Mouse (Mus musculus): Measurements from ENCODE around the gene Asgr1. TPM values are rescaled to one million over a fixed set of nuclear protein-coding genes. Genes with fewer than 3 reads are reported as not detected.

Gene Asgr1
- total and polyA plus RNA-seq, 2 experiments from 2014 or later = not detected

GRCm38 (mm10) chr11:70038174-70038573 lies 15.7 kb upstream of the Asgr1 start:
- WGBS = 71% methylated on average over 7 of the region's 7 CpGs
- no peak for DNase-seq (ENCODE audit: low spot score)
- Histone ChIP-seq H3K9ac (replicated peaks; ENCODE audit: low read depth, low read length) (no peak overlapping the region), H3K27me3 (ENCODE audit: control insufficient read depth, insufficient read depth, low read length) (no peaks in the 10 kb centered on the region), H3K27ac (ENCODE audit: low read depth) (no peak overlapping the region), H3K4me3 (ENCODE audit: low read depth, low read length) (no peak overlapping the region), H3K9me3 (replicated peaks; ENCODE audit: control insufficient read depth, low read length) (no peaks in the 10 kb centered on the region), H3K4me1 (ENCODE audit: control insufficient read depth, insufficient read depth) (no peaks in the 10 kb centered on the region), H3K4me2 (ENCODE audit: low read depth, low read length) (no peak overlapping the region), H3K36me3 (replicated peaks; ENCODE audit: control insufficient read depth, insufficient read depth, low read length) (no peaks in the 10 kb centered on the region)
- TF ChIP-seq CTCF (IDR thresholded peaks at IDR 0.05; ENCODE audit: low read depth) (no peak), EP300 (IDR thresholded peaks at IDR 0.05; ENCODE audit: low read depth) (no peak)
- ATAC-seq (ENCODE audit: insufficient read depth, low read depth) = no peak

- no peak overlapping the region for H3K4me2 ChIP-seq (ENCODE audit: low read depth, low read length)
- H3K27ac ChIP-seq (ENCODE audit: low read depth) = no peak overlapping the region
- 94% methylated on average over 10 of the region's 10 CpGs for WGBS
- no peaks in the 10 kb centered on the region for H3K9me3 ChIP-seq (replicated peaks; ENCODE audit: control insufficient read depth, low read length)
- no peaks in the 10 kb centered on the region for H3K36me3 ChIP-seq (replicated peaks; ENCODE audit: control insufficient read depth, insufficient read depth, low read length)
- H3K9ac ChIP-seq (replicated peaks; ENCODE audit: low read depth, low read length) = no peak overlapping the region
- no peak for ATAC-seq (ENCODE audit: insufficient read depth, low read depth)
- no peak for TF ChIP-seq CTCF (IDR thresholded peaks at IDR 0.05; ENCODE audit: low read depth)
- no peak for TF ChIP-seq EP300 (IDR thresholded peaks at IDR 0.05; ENCODE audit: low read depth)
- H3K4me3 ChIP-seq (ENCODE audit: low read depth, low read length) = no peak overlapping the region
- no peaks in the 10 kb centered on the region for H3K4me1 ChIP-seq (ENCODE audit: control insufficient read depth, insufficient read depth)
- no peaks in the 10 kb centered on the region for H3K27me3 ChIP-seq (ENCODE audit: control insufficient read depth, insufficient read depth, low read length)
- no peak for DNase-seq (ENCODE audit: low spot score)
These were observed 14.3 kb upstream of the Asgr1 start for GRCm38 (mm10) chr11:70039631-70040030.

- Histone ChIP-seq H3K27ac (ENCODE audit: low read depth) (no peak overlapping the region), H3K36me3 (replicated peaks; ENCODE audit: control insufficient read depth, insufficient read depth, low read length) (no peaks in the 10 kb centered on the region), H3K4me1 (ENCODE audit: control insufficient read depth, insufficient read depth) (no peaks in the 10 kb centered on the region), H3K9me3 (replicated peaks; ENCODE audit: control insufficient read depth, low read length) (no peaks in the 10 kb centered on the region), H3K4me3 (ENCODE audit: low read depth, low read length) (no peak overlapping the region), H3K4me2 (ENCODE audit: low read depth, low read length) (no peak overlapping the region), H3K9ac (replicated peaks; ENCODE audit: low read depth, low read length) (no peak overlapping the region), H3K27me3 (ENCODE audit: control insufficient read depth, insufficient read depth, low read length) (no peaks in the 10 kb centered on the region)
- ATAC-seq (ENCODE audit: insufficient read depth, low read depth) (no peak), DNase-seq (ENCODE audit: low spot score) (no peak)
- no peak for TF ChIP-seq CTCF (IDR thresholded peaks at IDR 0.05; ENCODE audit: low read depth)
- no peak for TF ChIP-seq EP300 (IDR thresholded peaks at IDR 0.05; ENCODE audit: low read depth)
- WGBS = 85% methylated on average over 7 of the region's 7 CpGs
These were observed 13.7 kb upstream of the Asgr1 start for GRCm38 (mm10) chr11:70040184-70040583.

- H3K4me3 ChIP-seq (ENCODE audit: low read depth, low read length) = no peak overlapping the region
- 85% methylated on average over 23 of the region's 23 CpGs for WGBS
- H3K9ac ChIP-seq (replicated peaks; ENCODE audit: low read depth, low read length) = no peak overlapping the region
- no peaks in the 10 kb centered on the region for H3K36me3 ChIP-seq (replicated peaks; ENCODE audit: control insufficient read depth, insufficient read depth, low read length)
- H3K4me1 ChIP-seq (ENCODE audit: control insufficient read depth, insufficient read depth) = no peaks in the 10 kb centered on the region
- no peak overlapping the region for H3K27ac ChIP-seq (ENCODE audit: low read depth)
- no peak for ATAC-seq (ENCODE audit: insufficient read depth, low read depth)
- H3K9me3 ChIP-seq (replicated peaks; ENCODE audit: control insufficient read depth, low read length) = no peaks in the 10 kb centered on the region
- no peak for TF ChIP-seq CTCF (IDR thresholded peaks at IDR 0.05; ENCODE audit: low read depth)
- no peak for TF ChIP-seq EP300 (IDR thresholded peaks at IDR 0.05; ENCODE audit: low read depth)
- no peak for DNase-seq (ENCODE audit: low spot score)
- no peak overlapping the region for H3K4me2 ChIP-seq (ENCODE audit: low read depth, low read length)
- H3K27me3 ChIP-seq (ENCODE audit: control insufficient read depth, insufficient read depth, low read length) = no peaks in the 10 kb centered on the region
These were observed 11.4 kb upstream of the Asgr1 start for GRCm38 (mm10) chr11:70042309-70043085.

GRCm38 (mm10) chr11:70043665-70044064 lies 10.2 kb upstream of the Asgr1 start:
- Histone ChIP-seq H3K4me3 (ENCODE audit: low read depth, low read length) (no peak overlapping the region), H3K36me3 (replicated peaks; ENCODE audit: control insufficient read depth, insufficient read depth, low read length) (no peaks in the 10 kb centered on the region), H3K9ac (replicated peaks; ENCODE audit: low read depth, low read length) (no peak overlapping the region), H3K4me2 (ENCODE audit: low read depth, low read length) (no peak overlapping the region), H3K4me1 (ENCODE audit: control insufficient read depth, insufficient read depth) (no peaks in the 10 kb centered on the region), H3K27me3 (ENCODE audit: control insufficient read depth, insufficient read depth, low read length) (no peaks in the 10 kb centered on the region), H3K27ac (ENCODE audit: low read depth) (no peak overlapping the region), H3K9me3 (replicated peaks; ENCODE audit: control insufficient read depth, low read length) (no peaks in the 10 kb centered on the region)
- DNase-seq (ENCODE audit: low spot score) (no peak), ATAC-seq (ENCODE audit: insufficient read depth, low read depth) (no peak)
- TF ChIP-seq CTCF (IDR thresholded peaks at IDR 0.05; ENCODE audit: low read depth) (no peak), EP300 (IDR thresholded peaks at IDR 0.05; ENCODE audit: low read depth) (no peak)
- WGBS = 83% methylated on average over 7 of the region's 7 CpGs

- no peak for TF ChIP-seq CTCF (IDR thresholded peaks at IDR 0.05; ENCODE audit: low read depth)
- TF ChIP-seq EP300 (IDR thresholded peaks at IDR 0.05; ENCODE audit: low read depth) = no peak
- Histone ChIP-seq H3K4me3 (ENCODE audit: low read depth, low read length) (no peak overlapping the region), H3K27me3 (ENCODE audit: control insufficient read depth, insufficient read depth, low read length) (no peaks in the 10 kb centered on the region), H3K4me2 (ENCODE audit: low read depth, low read length) (no peak overlapping the region), H3K9me3 (replicated peaks; ENCODE audit: control insufficient read depth, low read length) (no peaks in the 10 kb centered on the region), H3K4me1 (ENCODE audit: control insufficient read depth, insufficient read depth) (no peaks in the 10 kb centered on the region), H3K27ac (ENCODE audit: low read depth) (no peak overlapping the region), H3K36me3 (replicated peaks; ENCODE audit: control insufficient read depth, insufficient read depth, low read length) (no peaks in the 10 kb centered on the region), H3K9ac (replicated peaks; ENCODE audit: low read depth, low read length) (no peak overlapping the region)
- ATAC-seq (ENCODE audit: insufficient read depth, low read depth) = no peak
- DNase-seq (ENCODE audit: low spot score) = no peak
- WGBS = 51% methylated on average over 9 of the region's 9 CpGs
These were observed 8.4 kb upstream of the Asgr1 start for GRCm38 (mm10) chr11:70045435-70045834.
